Mouse (Mus musculus): ENCODE data around the gene Ndufb7. TPM values are rescaled to one million over a fixed set of nuclear protein-coding genes. Genes with fewer than 3 reads are reported as not detected.
A peak's percentile ranks its signal among the peaks of the same experiment; 100 is the strongest.
"Not testable (repeated sequence)": the region's sequence is repeated elsewhere in the genome, so short reads cannot be mapped to it uniquely, and the experiment has no call there.

The Ndufb7 gene
- polyA plus RNA-seq, 1 experiment = 87.5 TPM

GRCm38 (mm10) chr8:83567668-83568067 lies 1.2 kb downstream of the Ndufb7 start:
- H3K27me3 ChIP-seq (ENCODE audit: control insufficient read depth) = no peaks in the 10 kb centered on the region
- H3K4me3 ChIP-seq (replicated peaks) = peak overlapping the region; percentile 98
- peaks cover 34% of the 10 kb centered on the region for H3K4me1 ChIP-seq (ENCODE audit: control insufficient read depth)
- H3K36me3 ChIP-seq (ENCODE audit: control insufficient read depth) = peaks cover 38% of the 10 kb centered on the region
- TF ChIP-seq TAL1 (IDR thresholded peaks at IDR 0.05; ENCODE audit: low read length) (no peak), GATA1 (IDR thresholded peaks at IDR 0.05; ENCODE audit: low read length) (no peak)
- H3K9me3 ChIP-seq (ENCODE audit: control insufficient read depth, low read length) = no peaks in the 10 kb centered on the region

GRCm38 (mm10) chr8:83568128-83568527 lies 1.7 kb downstream of the Ndufb7 start:
- Histone ChIP-seq H3K36me3 (ENCODE audit: control insufficient read depth) (peaks cover 43% of the 10 kb centered on the region), H3K27me3 (ENCODE audit: control insufficient read depth) (no peaks in the 10 kb centered on the region), H3K4me3 (replicated peaks) (peak overlapping the region; percentile 98), H3K9me3 (ENCODE audit: control insufficient read depth, low read length) (no peaks in the 10 kb centered on the region), H3K4me1 (ENCODE audit: control insufficient read depth) (peaks cover 34% of the 10 kb centered on the region)
- TF ChIP-seq TAL1 (IDR thresholded peaks at IDR 0.05; ENCODE audit: low read length) (no peak), GATA1 (IDR thresholded peaks at IDR 0.05; ENCODE audit: low read length) (no peak)

- Histone ChIP-seq H3K4me3 (replicated peaks) (no peak overlapping the region), H3K4me1 (ENCODE audit: control insufficient read depth) (peaks cover 36% of the 10 kb centered on the region)
Observed at GRCm38 (mm10) chr8:83568755-83569154, 2.3 kb downstream of the Ndufb7 start.

GRCm38 (mm10) chr8:83569165-83569564 lies 2.7 kb downstream of the Ndufb7 start:
- no peaks in the 10 kb centered on the region for H3K9me3 ChIP-seq (ENCODE audit: control insufficient read depth, low read length)
- H3K36me3 ChIP-seq (ENCODE audit: control insufficient read depth) = peaks cover 53% of the 10 kb centered on the region
- no peak for TF ChIP-seq GATA1 (IDR thresholded peaks at IDR 0.05; ENCODE audit: low read length)
- TF ChIP-seq TAL1 (IDR thresholded peaks at IDR 0.05; ENCODE audit: low read length) = no peak
- peaks cover 38% of the 10 kb centered on the region for H3K4me1 ChIP-seq (ENCODE audit: control insufficient read depth)
- no peak overlapping the region for H3K4me3 ChIP-seq (replicated peaks)
- H3K27me3 ChIP-seq (ENCODE audit: control insufficient read depth) = no peaks in the 10 kb centered on the region

More at GRCm38 (mm10) chr8:83568755-83569154, 2.3 kb downstream of the Ndufb7 start:
- Histone ChIP-seq H3K27me3 (ENCODE audit: control insufficient read depth) (no peaks in the 10 kb centered on the region), H3K9me3 (ENCODE audit: control insufficient read depth, low read length) (no peaks in the 10 kb centered on the region), H3K36me3 (ENCODE audit: control insufficient read depth) (peaks cover 49% of the 10 kb centered on the region)
- TF ChIP-seq TAL1 (IDR thresholded peaks at IDR 0.05; ENCODE audit: low read length) (no peak), GATA1 (IDR thresholded peaks at IDR 0.05; ENCODE audit: low read length) (no peak)

GRCm38 (mm10) chr8:83570272-83571000 lies 4.0 kb downstream of the Ndufb7 start:
- Histone ChIP-seq H3K4me3 (replicated peaks) (no peak overlapping the region), H3K4me1 (ENCODE audit: control insufficient read depth) (peaks cover 44% of the 10 kb centered on the region), H3K27me3 (ENCODE audit: control insufficient read depth) (no peaks in the 10 kb centered on the region), H3K36me3 (ENCODE audit: control insufficient read depth) (peaks cover 66% of the 10 kb centered on the region), H3K9me3 (ENCODE audit: control insufficient read depth, low read length) (no peaks in the 10 kb centered on the region)
- TF ChIP-seq GATA1 (IDR thresholded peaks at IDR 0.05; ENCODE audit: low read length) (no peak), TAL1 (IDR thresholded peaks at IDR 0.05; ENCODE audit: low read length) (no peak)

GRCm38 (mm10) chr8:83571001-83571340 lies 4.5 kb downstream of the Ndufb7 start:
- not testable (repeated sequence) for H3K9me3 ChIP-seq (ENCODE audit: control insufficient read depth, low read length); H3K27me3 ChIP-seq (ENCODE audit: control insufficient read depth); H3K4me3 ChIP-seq (replicated peaks)
- H3K4me1 ChIP-seq (ENCODE audit: control insufficient read depth) = peaks cover 42% of the 10 kb centered on the region
- H3K36me3 ChIP-seq (ENCODE audit: control insufficient read depth) = peaks cover 71% of the 10 kb centered on the region

GRCm38 (mm10) chr8:83571791-83572190 lies 5.3 kb downstream of the Ndufb7 start:
- TF ChIP-seq TAL1 (IDR thresholded peaks at IDR 0.05; ENCODE audit: low read length) (no peak), GATA1 (IDR thresholded peaks at IDR 0.05; ENCODE audit: low read length) (no peak)
- Histone ChIP-seq H3K4me3 (replicated peaks) (no peak overlapping the region), H3K9me3 (ENCODE audit: control insufficient read depth, low read length) (no peaks in the 10 kb centered on the region), H3K27me3 (ENCODE audit: control insufficient read depth) (no peaks in the 10 kb centered on the region), H3K36me3 (ENCODE audit: control insufficient read depth) (peaks cover 73% of the 10 kb centered on the region), H3K4me1 (ENCODE audit: control insufficient read depth) (peaks cover 36% of the 10 kb centered on the region)

GRCm38 (mm10) chr8:83572246-83572812 lies 5.9 kb downstream of the Ndufb7 start:
- no peaks in the 10 kb centered on the region for H3K9me3 ChIP-seq (ENCODE audit: control insufficient read depth, low read length)
- H3K27me3 ChIP-seq (ENCODE audit: control insufficient read depth) = no peaks in the 10 kb centered on the region
- H3K36me3 ChIP-seq (ENCODE audit: control insufficient read depth) = peaks cover 73% of the 10 kb centered on the region
- TF ChIP-seq TAL1 (IDR thresholded peaks at IDR 0.05; ENCODE audit: low read length) (no peak), GATA1 (IDR thresholded peaks at IDR 0.05; ENCODE audit: low read length) (no peak)
- no peak overlapping the region for H3K4me3 ChIP-seq (replicated peaks)
- H3K4me1 ChIP-seq (ENCODE audit: control insufficient read depth) = peaks cover 36% of the 10 kb centered on the region

- TF ChIP-seq TAL1 (IDR thresholded peaks at IDR 0.05; ENCODE audit: low read length) (no peak), GATA1 (IDR thresholded peaks at IDR 0.05; ENCODE audit: low read length) (no peak)
- no peaks in the 10 kb centered on the region for H3K9me3 ChIP-seq (ENCODE audit: control insufficient read depth, low read length)
- no peak overlapping the region for H3K4me3 ChIP-seq (replicated peaks)
- peaks cover 29% of the 10 kb centered on the region for H3K4me1 ChIP-seq (ENCODE audit: control insufficient read depth)
- H3K27me3 ChIP-seq (ENCODE audit: control insufficient read depth) = no peaks in the 10 kb centered on the region
- H3K36me3 ChIP-seq (ENCODE audit: control insufficient read depth) = peaks cover 72% of the 10 kb centered on the region
Observed at GRCm38 (mm10) chr8:83573140-83573875, 6.8 kb downstream of the Ndufb7 start.
